Mouse (Mus musculus) kidney, postnatal 4 days (tissue): ENCODE data around the gene Scgn.
A peak's percentile ranks its signal among the peaks of the same experiment; 100 is the strongest.

Experiments used
- DNase-seq, 2 experiments: peaks; one replicate each; pipeline ENCODE4 v3.0.0; 2021; ENCODE audit warnings: mixed read lengths in 2 of 2

The Scgn gene

GRCm38 (mm10) chr13:23990928-23991327 is at the start of gene Scgn:
TSS of gene Scgn (minus strand) at chr13:23991214.
- peak; percentile 90 to 91 for DNase-seq

- DNase-seq: no peak
Measured at GRCm38 (mm10) chr13:24040221-24040620, 49.2 kb upstream of the Scgn start.

- peak in 1 of 2 experiments; percentile 6 for DNase-seq
Measured at GRCm38 (mm10) chr13:24037502-24037901, 46.5 kb upstream of the Scgn start.

- DNase-seq: no peak
Measured at GRCm38 (mm10) chr13:24036150-24036549, 45.1 kb upstream of the Scgn start.

GRCm38 (mm10) chr13:24027191-24028170 is 36.5 kb upstream of the Scgn start:
- no peak for DNase-seq

- no peak for DNase-seq
Measured at GRCm38 (mm10) chr13:24018515-24018914, 27.5 kb upstream of the Scgn start.

GRCm38 (mm10) chr13:24005528-24005927 is 14.5 kb upstream of the Scgn start:
- no peak for DNase-seq

- no peak for DNase-seq
Measured at GRCm38 (mm10) chr13:24001797-24002196, 10.8 kb upstream of the Scgn start.

- DNase-seq: no peak
Measured at GRCm38 (mm10) chr13:24001081-24001480, 10.1 kb upstream of the Scgn start.

GRCm38 (mm10) chr13:23998826-23999225 is 7.8 kb upstream of the Scgn start:
- DNase-seq: no peak

- DNase-seq: no peak
Measured at GRCm38 (mm10) chr13:23994756-23995155, 3.7 kb upstream of the Scgn start.

- no peak for DNase-seq
Measured at GRCm38 (mm10) chr13:23994024-23994423, 3.0 kb upstream of the Scgn start.

- DNase-seq: no peak
Measured at GRCm38 (mm10) chr13:23990451-23990850, 563 bp downstream of the Scgn start.

- no peak for DNase-seq
Measured at GRCm38 (mm10) chr13:23985130-23985529, 5.9 kb downstream of the Scgn start.

GRCm38 (mm10) chr13:23972271-23972670 is 18.7 kb downstream of the Scgn start:
- DNase-seq: no peak

GRCm38 (mm10) chr13:23971870-23972269 is 19.1 kb downstream of the Scgn start:
- no peak for DNase-seq

GRCm38 (mm10) chr13:23964909-23965308 is 26.1 kb downstream of the Scgn start:
- DNase-seq: no peak

GRCm38 (mm10) chr13:23959776-23960175 is 31.2 kb downstream of the Scgn start:
- no peak for DNase-seq

GRCm38 (mm10) chr13:23950928-23951327 is 40.1 kb downstream of the Scgn start:
- peak; percentile 61 for DNase-seq

GRCm38 (mm10) chr13:23949484-23950246 is 41.3 kb downstream of the Scgn start:
- DNase-seq: peak in 1 of 2 experiments; percentile 4

- DNase-seq: no peak
Measured at GRCm38 (mm10) chr13:23946254-23946653, 44.8 kb downstream of the Scgn start.

- DNase-seq: peak in 1 of 2 experiments; percentile 17
Measured at GRCm38 (mm10) chr13:23942861-23943260, 48.2 kb downstream of the Scgn start.

GRCm38 (mm10) chr13:23940291-23940690 is 50.7 kb downstream of the Scgn start:
- no peak for DNase-seq

GRCm38 (mm10) chr13:23938699-23939098 is 52.3 kb downstream of the Scgn start:
- DNase-seq: no peak
